Mouse (Mus musculus): Measurements from ENCODE around the gene Ddx19b.
A peak's percentile ranks its signal among the peaks of the same experiment; 100 is the strongest.
"Not testable (repeated sequence)": the region's sequence is repeated elsewhere in the genome, so short reads cannot be mapped to it uniquely, and the experiment has no call there.

The Ddx19b gene

GRCm38 (mm10) chr8:111031572-111031971 lies at the start of gene Ddx19b:
TSS of gene Ddx19b (minus strand) at chr8:111031751.
- DNase-seq (ENCODE audit: low spot score in 2 of 2), result no peak

- peak in 1 of 2 experiments; percentile 14 for DNase-seq (ENCODE audit: low spot score in 2 of 2)
Measured at GRCm38 (mm10) chr8:111079861-111080271, 48.3 kb upstream of the Ddx19b start.

DNA sequence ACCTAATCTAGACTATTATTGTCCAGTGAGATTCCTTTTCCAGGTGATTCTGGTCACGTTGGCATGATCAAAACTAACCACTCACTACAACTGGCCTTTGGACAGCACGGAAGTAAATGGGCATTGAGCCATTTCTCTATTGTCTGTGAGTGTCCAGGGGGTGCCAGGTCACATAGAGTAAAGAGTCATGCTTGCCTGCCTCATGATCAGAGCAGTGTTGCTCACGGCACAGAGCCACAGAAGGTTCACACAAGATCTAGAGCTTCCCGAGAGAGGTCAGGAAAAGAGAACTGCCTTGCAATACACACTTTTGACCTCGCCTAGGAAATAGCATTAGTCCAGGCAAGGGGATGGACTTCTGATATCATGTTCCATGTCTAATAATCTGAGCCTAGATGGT lies 47.9 kb upstream of the Ddx19b start:
- no peak for DNase-seq (ENCODE audit: low spot score in 2 of 2)

- DNase-seq (ENCODE audit: low spot score in 2 of 2), result no peak
Measured at GRCm38 (mm10) chr8:111075926-111076325, 44.4 kb upstream of the Ddx19b start.

DNA sequence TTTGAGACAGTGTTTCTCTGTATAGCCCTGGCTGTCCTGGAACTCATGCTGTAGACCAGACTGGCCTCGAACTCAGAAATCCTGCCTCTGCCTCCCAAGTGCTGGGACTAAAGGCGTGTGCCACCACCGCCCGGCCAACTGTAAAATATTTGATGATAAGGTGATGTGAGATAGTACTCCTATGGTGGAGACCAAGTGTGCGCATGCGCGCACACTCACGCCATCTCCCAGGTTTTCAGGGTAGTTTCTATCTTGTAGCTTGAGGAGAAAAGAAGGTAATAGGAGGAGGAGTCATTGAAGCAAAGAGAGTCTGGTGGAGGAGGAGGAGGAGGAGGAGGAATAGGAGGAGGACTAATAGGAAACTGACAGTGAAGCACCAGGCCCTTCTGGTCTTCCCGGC lies 37.1 kb upstream of the Ddx19b start:
- not testable (repeated sequence) for DNase-seq (ENCODE audit: low spot score in 2 of 2)

DNA sequence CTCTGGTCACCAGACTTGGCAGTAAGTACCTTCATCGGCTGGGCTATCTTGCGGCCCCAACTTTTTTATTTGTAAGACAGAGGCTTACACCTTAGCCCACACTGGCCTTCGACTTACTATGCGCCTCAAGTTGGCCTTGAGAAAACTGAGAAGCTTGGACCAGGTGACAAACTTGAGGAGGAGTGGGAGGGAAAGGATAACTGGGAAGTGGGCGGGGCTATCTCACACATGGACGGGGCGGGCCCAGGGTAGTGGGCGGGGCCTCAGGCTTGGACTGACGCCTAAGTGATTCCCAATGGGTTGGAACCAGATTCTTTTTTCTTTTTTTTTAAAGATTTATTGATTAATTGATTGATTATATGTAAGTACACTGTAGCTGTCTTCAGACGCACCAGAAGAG lies 35.9 kb upstream of the Ddx19b start:
- no peak for DNase-seq (ENCODE audit: low spot score in 2 of 2)

DNA sequence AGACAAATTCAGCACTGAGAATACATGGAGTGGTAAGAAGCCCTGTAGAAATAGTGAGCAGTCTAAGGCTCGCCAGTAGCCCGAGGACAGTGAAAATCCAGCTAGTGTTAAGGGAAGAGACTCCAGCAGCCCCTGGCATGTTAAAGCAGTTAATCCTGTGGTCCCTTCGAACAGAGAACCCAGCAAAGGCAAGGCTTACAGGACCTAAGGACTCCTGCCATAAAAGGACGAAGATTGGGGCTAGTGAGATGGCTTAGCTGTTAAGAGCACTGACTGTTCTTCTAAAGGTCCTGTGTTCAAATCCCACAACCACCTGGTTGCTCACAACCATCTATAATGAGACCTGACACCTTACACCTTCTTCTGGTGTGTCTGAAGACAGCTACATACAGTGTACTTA lies 34.8 kb upstream of the Ddx19b start:
- no peak for DNase-seq (ENCODE audit: low spot score in 2 of 2)

GRCm38 (mm10) chr8:111062893-111063292 lies 31.3 kb upstream of the Ddx19b start:
- no peak for DNase-seq (ENCODE audit: low spot score in 2 of 2)

- peak; percentile 70 to 84 for DNase-seq (ENCODE audit: low spot score in 2 of 2)
Measured at GRCm38 (mm10) chr8:111062072-111062757, 30.7 kb upstream of the Ddx19b start.

DNA sequence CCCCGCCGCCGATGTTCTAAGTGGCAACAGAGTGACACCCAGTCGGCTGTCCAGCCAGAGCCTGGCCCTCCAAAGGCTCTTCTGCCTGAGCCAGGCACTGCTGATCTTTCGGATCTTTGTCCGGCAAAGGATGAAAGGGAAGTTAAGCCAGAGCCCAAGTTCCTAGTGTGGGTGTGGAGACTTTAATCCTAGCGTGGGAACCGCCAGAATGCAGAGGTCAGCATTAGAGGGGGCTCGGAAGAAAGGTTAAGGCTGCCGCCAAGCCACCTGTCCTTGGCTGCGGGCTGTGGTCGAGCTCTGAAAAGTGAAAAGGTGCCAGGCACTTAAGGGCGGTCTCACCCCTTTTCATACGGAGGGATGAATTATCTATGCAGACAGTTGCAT lies 30.1 kb upstream of the Ddx19b start:
- DNase-seq (ENCODE audit: low spot score in 2 of 2), result no peak

DNA sequence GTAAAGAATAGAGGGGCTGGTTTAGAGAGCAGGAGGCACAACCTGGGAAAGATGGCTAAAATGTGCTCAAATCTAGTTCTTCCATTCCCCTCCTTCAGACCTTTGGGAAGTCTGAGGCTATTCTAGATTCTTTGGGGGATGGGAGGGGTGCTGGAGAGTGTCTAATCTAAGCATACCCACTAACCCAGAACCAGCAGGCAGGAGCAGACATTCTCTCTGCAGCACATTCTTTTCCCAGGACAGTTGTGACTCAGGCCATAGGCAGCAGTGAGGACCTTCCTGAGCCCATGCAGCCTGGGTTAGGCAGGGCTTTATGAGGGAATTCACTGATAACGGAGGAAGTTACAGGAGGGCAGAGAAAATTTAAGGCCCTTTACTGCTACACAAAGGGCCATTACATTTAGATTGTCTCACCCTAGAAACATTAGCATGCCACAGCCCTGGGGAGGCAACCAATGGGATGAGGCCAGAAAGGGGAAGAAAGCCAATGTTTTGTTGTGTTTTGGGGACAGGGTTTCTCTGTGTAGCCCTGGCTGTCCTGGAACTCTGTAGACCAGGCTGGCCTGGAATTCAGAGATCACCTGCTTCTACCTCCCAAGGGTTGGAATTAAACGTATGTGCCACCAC lies 27.5 kb upstream of the Ddx19b start:
- DNase-seq (ENCODE audit: low spot score in 2 of 2), result no peak

GRCm38 (mm10) chr8:111056691-111057293 lies 25.2 kb upstream of the Ddx19b start:
- peak; percentile 8 to 26 for DNase-seq (ENCODE audit: low spot score in 2 of 2)

- DNase-seq (ENCODE audit: low spot score in 2 of 2), result peak; percentile 87 to 89
Measured at GRCm38 (mm10) chr8:111056158-111056663, 24.7 kb upstream of the Ddx19b start, which contains the start of gene Exosc6. TSS of gene Exosc6 (plus strand) at chr8:111056339.

DNA sequence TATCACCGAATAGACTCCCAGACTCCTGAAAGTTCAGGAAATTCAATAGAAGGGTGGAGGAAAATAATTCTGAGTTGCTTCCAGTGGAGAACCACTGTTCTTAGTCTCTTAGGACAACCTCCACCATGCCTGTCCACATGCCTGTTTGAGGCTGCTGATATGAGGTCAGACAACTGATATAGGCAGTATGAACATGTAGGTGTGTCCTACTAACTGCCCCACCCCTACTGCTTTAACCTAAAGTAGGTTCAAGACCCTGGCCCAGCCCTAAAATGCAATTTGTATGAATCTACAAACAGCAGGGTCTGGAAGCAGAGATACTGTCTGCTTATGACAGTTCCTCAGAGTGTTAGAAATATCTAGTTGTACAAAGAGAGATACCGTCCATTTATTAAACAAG lies 24.1 kb upstream of the Ddx19b start:
- no peak for DNase-seq (ENCODE audit: low spot score in 2 of 2)

- DNase-seq (ENCODE audit: low spot score in 2 of 2), result no peak
Measured at GRCm38 (mm10) chr8:111055031-111055634, 23.6 kb upstream of the Ddx19b start.

- DNase-seq (ENCODE audit: low spot score in 2 of 2), result no peak
Measured at GRCm38 (mm10) chr8:111053827-111054518, 22.4 kb upstream of the Ddx19b start.

DNA sequence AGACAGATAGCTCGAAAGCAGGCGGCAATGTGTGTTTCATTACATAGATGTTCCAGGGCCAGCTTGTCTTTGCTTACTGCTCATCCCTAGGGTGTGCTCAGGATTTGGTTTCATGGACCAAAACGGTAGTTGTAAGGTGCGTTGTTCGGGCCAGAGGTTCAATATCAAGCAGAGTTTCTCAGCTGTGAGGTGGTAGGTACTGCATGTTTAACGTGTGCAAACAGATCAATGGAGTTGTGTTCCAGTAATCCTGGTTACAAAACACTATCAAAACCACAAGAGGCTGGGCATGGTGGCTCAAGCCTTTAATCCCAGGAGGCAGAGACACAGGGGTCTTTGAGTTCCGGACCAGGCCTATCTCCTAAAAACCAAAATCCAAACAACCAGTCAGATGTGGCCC lies 17.6 kb upstream of the Ddx19b start:
- no peak for DNase-seq (ENCODE audit: low spot score in 2 of 2)

GRCm38 (mm10) chr8:111048694-111049093 lies 17.1 kb upstream of the Ddx19b start:
- no peak for DNase-seq (ENCODE audit: low spot score in 2 of 2)

DNA sequence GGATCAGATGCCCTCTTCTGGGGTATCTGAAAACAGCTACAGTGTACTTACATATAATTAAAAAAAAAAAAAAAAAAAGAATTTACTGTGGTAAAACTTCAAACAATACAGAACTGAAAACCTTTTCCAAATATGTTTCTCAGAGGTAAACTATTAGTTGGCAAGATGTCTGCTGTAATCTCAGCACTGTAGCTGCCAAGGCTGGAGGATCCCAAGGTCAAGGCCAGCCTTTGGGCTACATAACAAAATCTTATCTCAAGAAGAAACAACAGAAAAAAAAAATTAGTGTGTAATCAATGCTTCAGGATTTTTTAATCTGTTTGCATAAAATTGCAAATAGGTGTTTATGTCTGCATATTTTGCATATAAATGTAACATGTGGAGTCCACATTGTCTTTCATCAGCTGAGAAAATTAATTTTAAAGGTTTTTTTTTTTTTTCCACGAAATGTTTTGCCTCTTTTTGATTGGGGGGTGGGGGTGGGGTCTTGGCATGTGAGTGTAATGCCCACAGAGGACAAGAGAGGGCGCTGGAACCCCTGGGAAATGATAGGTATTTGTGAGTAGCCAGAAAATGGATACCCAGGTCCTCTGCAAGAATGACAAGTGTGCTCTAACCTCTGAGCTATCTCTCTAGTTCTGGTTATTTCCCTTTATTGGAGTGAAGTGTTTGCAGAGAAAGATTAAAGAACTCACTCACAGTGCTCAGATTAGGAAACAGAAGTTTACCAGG lies 12.6 kb upstream of the Ddx19b start:
- no peak for DNase-seq (ENCODE audit: low spot score in 2 of 2)

DNA sequence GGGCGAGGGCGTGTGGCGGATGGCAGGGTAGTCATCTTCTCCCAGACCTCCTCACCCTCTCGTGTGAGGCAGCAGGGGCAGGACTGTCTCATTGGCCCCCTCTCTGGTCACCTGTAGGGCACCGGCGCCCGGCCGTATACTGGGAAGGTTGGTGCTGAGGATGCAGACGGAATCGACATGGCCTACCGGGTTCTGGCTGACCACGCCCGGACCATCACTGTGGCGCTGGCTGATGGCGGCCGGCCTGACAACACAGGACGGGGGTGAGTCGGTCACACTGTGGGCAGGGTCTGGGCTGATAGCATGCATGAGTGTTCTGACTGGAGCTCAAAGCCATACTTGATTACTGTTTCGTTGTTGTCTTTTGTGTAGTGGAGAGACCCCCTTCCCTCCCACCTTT lies 11.0 kb upstream of the Ddx19b start:
- no peak for DNase-seq (ENCODE audit: low spot score in 2 of 2)

- no peak for DNase-seq (ENCODE audit: low spot score in 2 of 2)
Measured at GRCm38 (mm10) chr8:111036591-111036990, 5.0 kb upstream of the Ddx19b start.

All from urinary bladder, postnatal 36 days (tissue).